Mouse (Mus musculus): ENCODE data around the gene Olfr1254. TPM values are rescaled to one million over a fixed set of nuclear protein-coding genes. Genes with fewer than 3 reads are reported as not detected.

Gene Olfr1254
- polyA plus RNA-seq, 1 experiment = not detected

DNA sequence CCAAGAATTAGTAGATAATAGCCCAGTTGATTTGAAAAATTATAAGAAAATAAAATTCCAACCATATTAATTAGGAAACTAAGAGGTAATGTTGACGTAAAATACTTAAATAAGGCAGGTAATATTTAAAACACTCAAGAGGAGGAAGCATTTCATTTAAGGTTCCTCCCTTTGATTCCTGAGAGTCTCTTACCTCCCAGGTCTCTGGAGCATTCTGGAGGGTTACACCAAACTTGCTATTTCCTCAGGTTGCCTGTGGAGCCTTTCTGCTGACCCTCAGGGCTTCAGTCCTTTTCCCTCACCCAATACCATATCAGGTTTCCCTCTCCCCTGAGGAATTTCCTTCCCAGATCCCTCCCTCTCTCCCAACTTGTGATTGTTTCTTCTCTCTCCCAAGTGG, 36.4 kb downstream of the Olfr1254 start, which contains the start of gene Olfr1253:
Gene Olfr1253, minus strand, starts transcription at position 101 of the 400 bp plus-strand sequence.
- no peaks in the 10 kb centered on the region for H3K36me3 ChIP-seq (ENCODE audit: control insufficient read depth, insufficient read depth)
- H3ac ChIP-seq (ENCODE audit: control insufficient read depth, insufficient read length, low read depth) = no peak within 1 kb of the TSS
- H3K79me3 ChIP-seq (ENCODE audit: low read depth) = no peaks in the 10 kb centered on the region
- H3K27me3 ChIP-seq (ENCODE audit: control insufficient read depth, insufficient read depth, insufficient read length) = no peaks in the 10 kb centered on the region
- H3K79me2 ChIP-seq (ENCODE audit: control insufficient read depth, insufficient read depth) = no peaks in the 10 kb centered on the region
- no peak within 1 kb of the TSS for H3K4me3 ChIP-seq (ENCODE audit: insufficient read depth, poor library complexity, severe bottlenecking)
- no peak for TF ChIP-seq USF1 (IDR thresholded peaks at IDR 0.05; ENCODE audit: low read depth)
- no peak for TF ChIP-seq CEBPB (IDR thresholded peaks at IDR 0.05; ENCODE audit: low read depth)
- no peak for TF ChIP-seq MYOG (IDR thresholded peaks at IDR 0.05; ENCODE audit: control insufficient read depth, extremely low read depth, insufficient read length)
- TF ChIP-seq MYOD1 (IDR thresholded peaks at IDR 0.05; ENCODE audit: control insufficient read depth, insufficient read length, low read depth) = no peak
- TF ChIP-seq FOSL1 (IDR thresholded peaks at IDR 0.05; ENCODE audit: insufficient read depth, low read length, poor library complexity, severe bottlenecking) = no peak
- no peak for TF ChIP-seq MAX (IDR thresholded peaks at IDR 0.05)
- no peak for TF ChIP-seq CTCF (IDR thresholded peaks at IDR 0.05; ENCODE audit: control insufficient read depth, insufficient read depth, insufficient read length)

Other genes with a start within 250 kb of the Olfr1254 start
- not detected for gene Olfr1245, start 215.2 kb downstream of the Olfr1254 start, polyA plus RNA-seq (2012; fragmentation: generic; extraction: Trizol)
- gene Olfr1246, start 200.5 kb downstream of the Olfr1254 start, polyA plus RNA-seq (2012; fragmentation: generic; extraction: Trizol) = not detected
- not detected for gene Olfr1247, start 179.5 kb downstream of the Olfr1254 start, polyA plus RNA-seq (2012; fragmentation: generic; extraction: Trizol)
- not detected for gene Olfr1248, start 175.4 kb downstream of the Olfr1254 start, polyA plus RNA-seq (2012; fragmentation: generic; extraction: Trizol)
- gene Olfr1249, start 158.6 kb downstream of the Olfr1254 start, polyA plus RNA-seq (2012; fragmentation: generic; extraction: Trizol) = not detected
- 0.04 TPM for gene Olfr1250, start 132.2 kb downstream of the Olfr1254 start, polyA plus RNA-seq (2012; fragmentation: generic; extraction: Trizol)
- 0.13 TPM for gene Olfr1251, start 121.7 kb downstream of the Olfr1254 start, polyA plus RNA-seq (2012; fragmentation: generic; extraction: Trizol)
- not detected for gene Olfr1252, start 68.6 kb downstream of the Olfr1254 start, polyA plus RNA-seq (2012; fragmentation: generic; extraction: Trizol)
- gene Olfr1253, start 36.5 kb downstream of the Olfr1254 start, polyA plus RNA-seq (2012; fragmentation: generic; extraction: Trizol) = not detected
- not detected for gene Olfr1255, start 18.4 kb upstream of the Olfr1254 start, polyA plus RNA-seq (2012; fragmentation: generic; extraction: Trizol)
- gene Olfr1256, start 47.9 kb upstream of the Olfr1254 start, polyA plus RNA-seq (2012; fragmentation: generic; extraction: Trizol) = not detected
- not detected for gene Olfr48, start 54.6 kb upstream of the Olfr1254 start, polyA plus RNA-seq (2012; fragmentation: generic; extraction: Trizol)
- not detected for gene Olfr1257, start 84.8 kb upstream of the Olfr1254 start, polyA plus RNA-seq (2012; fragmentation: generic; extraction: Trizol)
- gene Olfr1258, start 133.7 kb upstream of the Olfr1254 start, polyA plus RNA-seq (2012; fragmentation: generic; extraction: Trizol) = 0.01 TPM
- 0.12 TPM for gene Olfr1259, start 155.0 kb upstream of the Olfr1254 start, polyA plus RNA-seq (2012; fragmentation: generic; extraction: Trizol)
- gene Olfr1260, start 180.7 kb upstream of the Olfr1254 start, polyA plus RNA-seq (2012; fragmentation: generic; extraction: Trizol) = not detected
- gene Olfr1261, start 197.6 kb upstream of the Olfr1254 start, polyA plus RNA-seq (2012; fragmentation: generic; extraction: Trizol) = not detected
- not detected for gene Olfr1262, start 206.5 kb upstream of the Olfr1254 start, polyA plus RNA-seq (2012; fragmentation: generic; extraction: Trizol)
- not detected for gene Olfr1263, start 218.5 kb upstream of the Olfr1254 start, polyA plus RNA-seq (2012; fragmentation: generic; extraction: Trizol)
- not detected for gene Olfr1264, start 232.0 kb upstream of the Olfr1254 start, polyA plus RNA-seq (2012; fragmentation: generic; extraction: Trizol)
- gene Olfr1265, start 241.7 kb upstream of the Olfr1254 start, polyA plus RNA-seq (2012; fragmentation: generic; extraction: Trizol) = not detected